Mouse (Mus musculus) leukemia stem cell, adult 10-12 weeks (primary cell): ENCODE results near the gene Olfr930. TPM values are rescaled to one million over a fixed set of nuclear protein-coding genes. Genes with fewer than 3 reads are reported as not detected.

Source experiments
- polyA plus RNA-seq: library from polyadenylated mRNA; stranded (reverse); fragments of >175 nt; gene quantifications from 2 replicates; pipeline ENCODE4 v1.2.3, GENCODE M21; 2012; ENCODE audit warnings: low replicate concordance

The Olfr930 gene
- not detected in 2 replicates for polyA plus RNA-seq

DNA sequence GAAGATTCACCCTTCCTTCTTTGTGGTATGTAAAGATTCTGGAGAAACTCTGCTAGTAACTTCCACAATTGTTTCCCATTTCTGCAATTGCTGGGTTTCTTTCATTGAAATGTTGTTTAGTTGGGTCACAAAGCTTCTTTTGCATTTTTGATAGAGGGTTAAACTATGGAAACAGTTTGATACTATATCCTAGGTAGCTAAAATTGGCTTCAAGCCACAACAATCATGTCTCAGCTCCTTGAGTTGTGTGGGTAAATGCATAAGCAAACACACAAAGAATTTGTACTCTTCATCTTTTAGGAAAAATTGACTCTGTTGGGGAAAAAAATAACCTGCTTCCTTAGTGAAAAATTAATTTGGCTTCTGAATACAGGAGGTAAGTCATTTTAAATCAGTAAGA, at the start of gene Olfr930:
TSS of gene Olfr930 (plus strand) at position 301 of the 400 bp plus-strand sequence.

DNA sequence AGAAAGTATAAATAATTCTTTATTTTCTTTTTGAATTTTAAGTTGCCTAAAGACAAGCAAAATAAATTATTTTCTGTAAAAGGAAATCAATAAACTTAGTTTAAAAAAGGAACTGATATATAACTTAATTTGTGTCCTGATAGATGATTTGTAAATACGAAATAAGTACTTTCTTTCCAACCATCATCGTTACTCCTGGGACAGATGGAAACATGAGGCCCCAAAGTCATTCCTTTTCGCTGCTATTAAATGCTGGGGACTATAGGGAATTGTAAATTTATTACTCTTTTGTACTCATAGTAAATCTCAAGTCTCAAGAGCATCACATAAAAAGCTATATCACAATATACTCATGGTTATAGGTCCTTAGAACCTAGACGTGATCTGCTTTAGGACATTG, 42.4 kb downstream of the Olfr930 start, which contains the start of gene Olfr933:
TSS of gene Olfr933 (plus strand) at position 301 of the 400 bp plus-strand sequence.

Other genes starting within 250 kb of the Olfr930 start
- gene Olfr919, start 226.1 kb upstream of the Olfr930 start, polyA plus RNA-seq = not detected in 2 replicates
- 0.60 and 2.9 TPM in 2 replicates for gene Vwa5a, start 211.5 kb upstream of the Olfr930 start, polyA plus RNA-seq
- gene Olfr920, start 177.5 kb upstream of the Olfr930 start, polyA plus RNA-seq = not detected in 2 replicates
- gene Olfr921, start 156.7 kb upstream of the Olfr930 start, polyA plus RNA-seq = not detected in 2 replicates
- gene Olfr922, start 115.2 kb upstream of the Olfr930 start, polyA plus RNA-seq = 0.05 TPM in 1 of 2 replicates, not detected in the other
- gene Olfr923, start 103.3 kb upstream of the Olfr930 start, polyA plus RNA-seq = not detected in 2 replicates
- gene Olfr924, start 85.4 kb upstream of the Olfr930 start, polyA plus RNA-seq = not detected in 2 replicates
- gene Olfr26, start 74.7 kb upstream of the Olfr930 start, polyA plus RNA-seq = not detected in 2 replicates
- gene Olfr926, start 52.7 kb upstream of the Olfr930 start, polyA plus RNA-seq = not detected in 2 replicates
- gene Olfr933, start 42.5 kb downstream of the Olfr930 start, polyA plus RNA-seq = not detected in 2 replicates
- gene Olfr934, start 58.5 kb downstream of the Olfr930 start, polyA plus RNA-seq = not detected in 2 replicates
- not detected in 2 replicates for gene Olfr935, start 69.9 kb downstream of the Olfr930 start, polyA plus RNA-seq
- gene Olfr146, start 93.6 kb downstream of the Olfr930 start, polyA plus RNA-seq = not detected in 2 replicates
- gene Olfr937, start 135.1 kb downstream of the Olfr930 start, polyA plus RNA-seq = not detected in 2 replicates
- gene Olfr938, start 149.1 kb downstream of the Olfr930 start, polyA plus RNA-seq = not detected in 2 replicates
- gene Olfr27, start 198.3 kb downstream of the Olfr930 start, polyA plus RNA-seq = not detected in 2 replicates
- gene Olfr943, start 236.5 kb downstream of the Olfr930 start, polyA plus RNA-seq = 0.06 TPM in 1 of 2 replicates, not detected in the other